Mouse (Mus musculus) lung, embryonic 15.5 days (tissue): ENCODE results near the gene 1700018B08Rik. TPM values are rescaled to one million over a fixed set of nuclear protein-coding genes. Genes with fewer than 3 reads are reported as not detected.

Experiments
- ATAC-seq: fragments of 200-750 bp; cut with Nextera tagmentation; 2 replicates; pipeline ENCODE4 v1.8.0; 2017; ENCODE audit warnings: moderate number of reproducible peaks, borderline replicate concordance; ENCODE audit not compliant: low FRiP score, low TSS enrichment; ENCODE audit errors: extremely low read depth
- H3K27ac ChIP-seq: fragments of 300-500 bp; sonication (generic); 2 replicates; pipeline ENCODE4 v1.5.1; 2015; ENCODE audit warnings: moderate library complexity, mild to moderate bottlenecking, inconsistent platforms
- H3K27me3 ChIP-seq: fragments of 300-500 bp; sonication (generic); 2 replicates; pipeline ENCODE4 v1.6.1; 2015; ENCODE audit warnings: inconsistent platforms
- H3K36me3 ChIP-seq: fragments of 300-500 bp; sonication (generic); 2 replicates; pipeline ENCODE4 v1.6.1; 2015; ENCODE audit warnings: inconsistent platforms
- H3K4me1 ChIP-seq: fragments of 300-500 bp; sonication (generic); 2 replicates; pipeline ENCODE4 v1.6.1; 2015; ENCODE audit warnings: inconsistent platforms
- H3K4me2 ChIP-seq: fragments of 300-500 bp; sonication (generic); 2 replicates; pipeline ENCODE4 v1.6.1; 2015; ENCODE audit warnings: inconsistent platforms, mild to moderate bottlenecking, moderate library complexity
- H3K4me3 ChIP-seq: fragments of 300-500 bp; sonication (generic); 2 replicates; pipeline ENCODE4 v1.5.1; 2015; ENCODE audit warnings: mild to moderate bottlenecking, inconsistent platforms
- H3K9ac ChIP-seq: fragments of 300-500 bp; sonication (generic); 2 replicates; pipeline ENCODE4 v1.6.1; 2015; ENCODE audit warnings: inconsistent platforms
- H3K9me3 ChIP-seq: fragments of 300-500 bp; sonication (generic); 2 replicates; pipeline ENCODE4 v1.6.1; 2016; ENCODE audit warnings: inconsistent platforms
- WGBS: fragments of 180-500 bp; shearing (Covaris S2); methylation state at CpG from one replicate; pipeline ENCODE4 v1.1.7; 2015; 5-methylcytosine and 5-hydroxymethylcytosine counted together
- polyA plus RNA-seq: library from polyadenylated mRNA; unstranded; fragments of >200 nt; fragmentation: Nextera tagmentation; extraction: Ambion mirVana; gene quantifications from 2 replicates; pipeline ENCODE4 v1.2.1, GENCODE M21; 2015

The 1700018B08Rik gene
- polyA plus RNA-seq, 1 experiment from 2014 or later = not detected

GRCm38 (mm10) chr8:121541862-121542261 is 2.3 kb downstream of the 1700018B08Rik start:
- H3K27me3 ChIP-seq = peaks cover 5% of the 10 kb centered on the region; the same call in 1 of the 2 replicates
- 75% methylated on average over 19 of the region's 19 CpGs for WGBS

GRCm38 (mm10) chr8:121532381-121532780 is 11.7 kb downstream of the 1700018B08Rik start:
- Histone ChIP-seq H3K4me2 (no peak overlapping the region), H3K4me3 (no peak overlapping the region), H3K36me3 (no peaks in the 10 kb centered on the region), H3K9me3 (no peaks in the 10 kb centered on the region), H3K27me3 (peaks cover 12% of the 10 kb centered on the region; the same call in 1 of the 2 replicates), H3K4me1 (peaks cover 16% of the 10 kb centered on the region), H3K27ac (no peak overlapping the region), H3K9ac (no peak overlapping the region)
- ATAC-seq = no peak
- 42% methylated on average over 5 of the region's 5 CpGs for WGBS

More at GRCm38 (mm10) chr8:121541862-121542261, 2.3 kb downstream of the 1700018B08Rik start:
- Histone ChIP-seq H3K4me3 (no peak overlapping the region), H3K4me1 (peaks cover 5% of the 10 kb centered on the region; the same call in 1 of the 2 replicates), H3K4me2 (no peak overlapping the region), H3K9ac (no peak overlapping the region), H3K36me3 (no peaks in the 10 kb centered on the region), H3K27ac (no peak overlapping the region), H3K9me3 (no peaks in the 10 kb centered on the region)
- no peak for ATAC-seq

- peaks cover 12% of the 10 kb centered on the region; the same call in 1 of the 2 replicates for H3K27me3 ChIP-seq
- no peaks in the 10 kb centered on the region for H3K9me3 ChIP-seq
- no peaks in the 10 kb centered on the region for H3K36me3 ChIP-seq
- no peak overlapping the region for H3K9ac ChIP-seq
- 63% methylated on average over 10 of the region's 10 CpGs for WGBS
- peaks cover 34% of the 10 kb centered on the region for H3K4me1 ChIP-seq
- H3K4me3 ChIP-seq = no peak overlapping the region
- H3K4me2 ChIP-seq = no peak overlapping the region
- no peak overlapping the region for H3K27ac ChIP-seq
- ATAC-seq = no peak
Measured at GRCm38 (mm10) chr8:121530639-121531038, 13.5 kb downstream of the 1700018B08Rik start.

GRCm38 (mm10) chr8:121528790-121529189 is 15.3 kb downstream of the 1700018B08Rik start:
- H3K27ac ChIP-seq = peak overlapping the region; percentile 78
- WGBS = 62% methylated on average over 15 of the region's 15 CpGs
- no peaks in the 10 kb centered on the region for H3K9me3 ChIP-seq
- peak; percentile 85 for ATAC-seq
- no peak overlapping the region for H3K9ac ChIP-seq
- H3K27me3 ChIP-seq = peaks cover 12% of the 10 kb centered on the region; the same call in 1 of the 2 replicates
- H3K4me1 ChIP-seq = peaks cover 44% of the 10 kb centered on the region
- H3K36me3 ChIP-seq = no peaks in the 10 kb centered on the region
- H3K4me2 ChIP-seq = 0 out of 2 replicates have a peak overlapping the region, but pooled peaks have one; percentile 18
- H3K4me3 ChIP-seq = no peak overlapping the region

- Histone ChIP-seq H3K36me3 (no peaks in the 10 kb centered on the region), H3K4me1 (peaks cover 44% of the 10 kb centered on the region), H3K9me3 (no peaks in the 10 kb centered on the region), H3K27ac (peak overlapping the region; percentile 41), H3K4me3 (no peak overlapping the region), H3K9ac (no peak overlapping the region), H3K4me2 (no peak overlapping the region), H3K27me3 (peaks cover 12% of the 10 kb centered on the region; the same call in 1 of the 2 replicates)
- 79% methylated on average over 9 of the region's 9 CpGs for WGBS
- no peak for ATAC-seq
Measured at GRCm38 (mm10) chr8:121527751-121528150, 16.4 kb downstream of the 1700018B08Rik start.

GRCm38 (mm10) chr8:121526811-121527550 is 17.1 kb downstream of the 1700018B08Rik start:
- H3K27ac ChIP-seq = peak overlapping the region; percentile 67
- no peaks in the 10 kb centered on the region for H3K36me3 ChIP-seq
- H3K4me1 ChIP-seq = peaks cover 44% of the 10 kb centered on the region
- no peak overlapping the region for H3K9ac ChIP-seq
- H3K9me3 ChIP-seq = no peaks in the 10 kb centered on the region
- 0 out of 2 replicates have a peak, but pooled peaks have one; percentile 6 for ATAC-seq
- WGBS = 25% methylated on average over 6 of the region's 6 CpGs
- peaks cover 12% of the 10 kb centered on the region; the same call in 1 of the 2 replicates for H3K27me3 ChIP-seq
- H3K4me3 ChIP-seq = no peak overlapping the region
- H3K4me2 ChIP-seq = no peak overlapping the region

GRCm38 (mm10) chr8:121525111-121525818 is 18.9 kb downstream of the 1700018B08Rik start:
- H3K9ac ChIP-seq = no peak overlapping the region
- H3K27me3 ChIP-seq = no peaks in the 10 kb centered on the region
- H3K4me2 ChIP-seq = no peak overlapping the region
- no peaks in the 10 kb centered on the region for H3K9me3 ChIP-seq
- no peaks in the 10 kb centered on the region for H3K36me3 ChIP-seq
- H3K4me1 ChIP-seq = peaks cover 44% of the 10 kb centered on the region
- no peak overlapping the region for H3K27ac ChIP-seq
- WGBS = 44% methylated on average over 18 of the region's 18 CpGs
- no peak overlapping the region for H3K4me3 ChIP-seq
- ATAC-seq = no peak

- no peaks in the 10 kb centered on the region for H3K36me3 ChIP-seq
- H3K4me1 ChIP-seq = no peaks in the 10 kb centered on the region
- H3K4me2 ChIP-seq = no peak overlapping the region
- 7% methylated on average over 12 of the region's 12 CpGs for WGBS
- no peak overlapping the region for H3K4me3 ChIP-seq
- no peak overlapping the region for H3K27ac ChIP-seq
- H3K9ac ChIP-seq = no peak overlapping the region
- no peaks in the 10 kb centered on the region for H3K9me3 ChIP-seq
- peaks cover 21% of the 10 kb centered on the region; the same call in 1 of the 2 replicates for H3K27me3 ChIP-seq
- peak; percentile 74 for ATAC-seq
Measured at GRCm38 (mm10) chr8:121513429-121513828, 30.7 kb downstream of the 1700018B08Rik start.

GRCm38 (mm10) chr8:121511751-121512150 is 32.4 kb downstream of the 1700018B08Rik start:
- WGBS = 54% methylated on average over 9 of the region's 9 CpGs
- no peaks in the 10 kb centered on the region for H3K9me3 ChIP-seq
- no peaks in the 10 kb centered on the region for H3K36me3 ChIP-seq
- H3K27ac ChIP-seq = no peak overlapping the region
- no peak for ATAC-seq
- H3K4me3 ChIP-seq = no peak overlapping the region
- no peak overlapping the region for H3K9ac ChIP-seq
- no peaks in the 10 kb centered on the region for H3K4me1 ChIP-seq
- H3K4me2 ChIP-seq = no peak overlapping the region
- H3K27me3 ChIP-seq = peaks cover 31% of the 10 kb centered on the region

GRCm38 (mm10) chr8:121497621-121498020 is 46.5 kb downstream of the 1700018B08Rik start:
- Histone ChIP-seq H3K4me3 (no peak overlapping the region), H3K9me3 (no peaks in the 10 kb centered on the region), H3K9ac (no peak overlapping the region), H3K4me2 (no peak overlapping the region), H3K27ac (no peak overlapping the region), H3K36me3 (no peaks in the 10 kb centered on the region), H3K27me3 (peaks cover 3% of the 10 kb centered on the region; the same call in 1 of the 2 replicates), H3K4me1 (0 out of 2 replicates have a peak, but pooled peaks cover 1% of the 10 kb centered on the region)
- 76% methylated on average over 6 of the region's 6 CpGs for WGBS
- no peak for ATAC-seq

- Histone ChIP-seq H3K4me1 (no peaks in the 10 kb centered on the region), H3K9ac (no peak overlapping the region), H3K27me3 (no peaks in the 10 kb centered on the region; the same call in 1 of the 2 replicates), H3K9me3 (no peaks in the 10 kb centered on the region), H3K4me2 (no peak overlapping the region), H3K4me3 (no peak overlapping the region), H3K27ac (no peak overlapping the region), H3K36me3 (no peaks in the 10 kb centered on the region)
- WGBS = 44% methylated on average over 9 of the region's 9 CpGs
- ATAC-seq = no peak
Measured at GRCm38 (mm10) chr8:121491633-121492032, 52.5 kb downstream of the 1700018B08Rik start.
